Mouse (Mus musculus): ENCODE data around the gene Fam124a.

GRCm38 (mm10) chr14:62627951-62628350 is 72.4 kb downstream of the Fam124a start:
- TF ChIP-seq CTCF (IDR thresholded peaks at IDR 0.05; ENCODE audit: low read depth) (no peak), EP300 (IDR thresholded peaks at IDR 0.05; ENCODE audit: low read depth) (no peak)

Data from liver, postnatal 0 days (tissue).